Comparison of ENCODE assay signal across 25 mouse cellular contexts in genomic region chr13:89670505-89670904, GRCm38 (mm10).
"Had no signal": no experiment of that assay in that cellular context is flagged by ENCODE, and none has a peak within 500 bp of the region (broad histone marks: within the 10 kb centered on the region; RNA-seq: fewer than 3 reads in every experiment).

No protein-coding gene starts in this region.

- H3K4me1 ChIP-seq: heart, embryonic 15.5 days; hindbrain, embryonic 15.5 days; liver, embryonic 13.5 days had no signal

- ATAC-seq: hindbrain, postnatal 0 days; intestine, embryonic 16.5 days had no signal

- DNase-seq: gastrocnemius, postnatal 14 days; gastrocnemius, postnatal 36 days; heart, adult 11 months; heart, adult 2 months; heart, postnatal 14 days; heart, postnatal 36 days; kidney, adult 11 months; kidney, adult 2 months; kidney, adult 9 months; kidney, postnatal 14 days; kidney, postnatal 36 days; liver; liver, embryonic 13.5 days had no signal

- H3K27ac ChIP-seq: heart, adult 2 months; heart, embryonic 15.5 days; hindbrain, embryonic 13.5 days; hindbrain, embryonic 15.5 days; hindbrain, postnatal 0 days; kidney, embryonic 15.5 days; kidney, postnatal 0 days; layer of hippocampus, adult 2 months; left cerebral cortex, adult 2 months; limb, embryonic 10.5 days; liver, embryonic 13.5 days had no signal

- H3K4me3 ChIP-seq: heart, adult 2 months; heart, embryonic 13.5 days; heart, embryonic 15.5 days; hindbrain, embryonic 13.5 days; hindbrain, embryonic 15.5 days; kidney, embryonic 15.5 days; layer of hippocampus, adult 2 months; left cerebral cortex, adult 2 months; limb, embryonic 10.5 days; limb, embryonic 12.5 days; liver, embryonic 13.5 days had no signal
